Mouse (Mus musculus): Measurements from ENCODE around the gene Coq10a. TPM values are rescaled to one million over a fixed set of nuclear protein-coding genes. Genes with fewer than 3 reads are reported as not detected.

The Coq10a gene
- polyA plus RNA-seq, 1 experiment from 2014 or later, result 12.6 TPM

DNA sequence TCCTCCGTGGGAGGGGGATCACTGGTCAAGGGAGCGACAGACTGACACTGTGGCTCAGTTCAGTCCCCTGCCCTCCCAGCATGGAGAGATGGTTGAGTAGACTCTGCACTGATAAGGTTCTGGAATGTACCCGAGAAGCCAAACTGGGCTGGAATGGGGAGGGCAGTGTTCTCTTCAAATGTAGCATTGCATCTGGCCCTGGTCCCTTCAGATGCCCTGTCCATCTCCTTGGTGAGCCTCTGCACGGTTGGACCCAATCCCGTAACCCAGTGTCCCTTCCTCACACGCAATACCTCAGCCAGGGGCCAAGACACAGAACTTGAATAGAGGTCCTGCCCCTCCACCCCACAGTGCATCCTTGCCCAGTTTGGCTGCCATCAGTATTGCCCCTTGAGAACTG is 23.1 kb upstream of the Coq10a start:
- Histone ChIP-seq H3K4me1 (ENCODE audit: control insufficient read depth, insufficient read depth, low read length) (peaks cover 2% of the 10 kb centered on the region; the same call in 1 of the 2 replicates), H3K9ac (ENCODE audit: low read depth, low read length) (0 out of 2 replicates have a peak overlapping the region, but pooled peaks have one; percentile 10)
- WGBS (ENCODE audit: insufficient replicate concordance), result 55% methylated on average over 6 of the region's 6 CpGs

GRCm38 (mm10) chr10:128390366-128390765 is 21.6 kb upstream of the Coq10a start:
- 91% methylated on average over 12 of the region's 12 CpGs for WGBS (ENCODE audit: insufficient replicate concordance)
- no peak overlapping the region for H3K27ac ChIP-seq (ENCODE audit: low read depth, low read length)
- ATAC-seq (replicated peaks; ENCODE audit: insufficient number of reproducible peaks, low FRiP score, low TSS enrichment), result no peak

More for the DNA sequence above, 23.1 kb upstream of the Coq10a start:
- Histone ChIP-seq H3K36me3 (ENCODE audit: control insufficient read depth, insufficient read depth, low read length) (peaks cover 50% of the 10 kb centered on the region), H3K27ac (ENCODE audit: low read depth, low read length) (no peak overlapping the region), H3K4me2 (no peak overlapping the region), H3K4me3 (ENCODE audit: low read depth, low read length) (no peak overlapping the region), H3K27me3 (ENCODE audit: control insufficient read depth, insufficient read depth, low read length) (no peaks in the 10 kb centered on the region), H3K9me3 (replicated peaks; ENCODE audit: control insufficient read depth, low read length) (no peaks in the 10 kb centered on the region)
- ATAC-seq (replicated peaks; ENCODE audit: insufficient number of reproducible peaks, low FRiP score, low TSS enrichment), result no peak

DNA sequence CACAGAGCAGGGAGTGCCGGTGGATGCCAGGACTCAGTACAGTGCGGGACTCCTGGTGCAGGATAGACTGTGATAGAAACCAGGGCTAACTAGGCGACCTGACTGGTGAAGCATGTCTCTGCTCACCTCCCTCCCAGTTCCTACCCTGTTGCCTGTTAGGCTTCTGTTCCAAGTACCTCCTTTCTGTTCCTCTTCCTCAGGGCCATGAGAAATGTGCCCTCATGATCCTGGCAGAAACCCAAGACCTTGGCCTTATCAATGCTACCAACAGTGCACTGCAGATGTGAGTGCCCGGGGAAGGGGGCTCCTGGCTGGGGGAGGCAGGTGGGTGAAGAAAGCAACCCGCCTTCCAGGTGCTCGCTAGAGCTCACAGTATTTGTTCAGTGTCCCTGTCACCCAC is 20.8 kb upstream of the Coq10a start:
- Histone ChIP-seq H3K4me2 (no peak overlapping the region), H3K27me3 (ENCODE audit: control insufficient read depth, insufficient read depth, low read length) (no peaks in the 10 kb centered on the region), H3K36me3 (ENCODE audit: control insufficient read depth, insufficient read depth, low read length) (peaks cover 66% of the 10 kb centered on the region), H3K4me1 (ENCODE audit: control insufficient read depth, insufficient read depth, low read length) (peaks cover 2% of the 10 kb centered on the region; the same call in 1 of the 2 replicates), H3K27ac (ENCODE audit: low read depth, low read length) (no peak overlapping the region), H3K4me3 (ENCODE audit: low read depth, low read length) (no peak overlapping the region), H3K9ac (ENCODE audit: low read depth, low read length) (no peak overlapping the region), H3K9me3 (replicated peaks; ENCODE audit: control insufficient read depth, low read length) (no peaks in the 10 kb centered on the region)
- ATAC-seq (replicated peaks; ENCODE audit: insufficient number of reproducible peaks, low FRiP score, low TSS enrichment), result no peak
- WGBS (ENCODE audit: insufficient replicate concordance), result 77% methylated on average over 6 of the region's 6 CpGs

More at GRCm38 (mm10) chr10:128390366-128390765, 21.6 kb upstream of the Coq10a start:
- no peak overlapping the region for H3K9ac ChIP-seq (ENCODE audit: low read depth, low read length)
- no peak overlapping the region for H3K4me3 ChIP-seq (ENCODE audit: low read depth, low read length)
- peaks cover 59% of the 10 kb centered on the region for H3K36me3 ChIP-seq (ENCODE audit: control insufficient read depth, insufficient read depth, low read length)
- peaks cover 2% of the 10 kb centered on the region; the same call in 1 of the 2 replicates for H3K4me1 ChIP-seq (ENCODE audit: control insufficient read depth, insufficient read depth, low read length)
- H3K4me2 ChIP-seq, result no peak overlapping the region
- H3K9me3 ChIP-seq (replicated peaks; ENCODE audit: control insufficient read depth, low read length), result no peaks in the 10 kb centered on the region
- H3K27me3 ChIP-seq (ENCODE audit: control insufficient read depth, insufficient read depth, low read length), result no peaks in the 10 kb centered on the region

GRCm38 (mm10) chr10:128388941-128389340 is 20.1 kb upstream of the Coq10a start:
- Histone ChIP-seq H3K27me3 (ENCODE audit: control insufficient read depth, insufficient read depth, low read length) (no peaks in the 10 kb centered on the region), H3K9me3 (replicated peaks; ENCODE audit: control insufficient read depth, low read length) (no peaks in the 10 kb centered on the region), H3K9ac (ENCODE audit: low read depth, low read length) (no peak overlapping the region), H3K4me1 (ENCODE audit: control insufficient read depth, insufficient read depth, low read length) (peaks cover 2% of the 10 kb centered on the region; the same call in 1 of the 2 replicates), H3K36me3 (ENCODE audit: control insufficient read depth, insufficient read depth, low read length) (peaks cover 69% of the 10 kb centered on the region), H3K27ac (ENCODE audit: low read depth, low read length) (no peak overlapping the region), H3K4me3 (ENCODE audit: low read depth, low read length) (no peak overlapping the region), H3K4me2 (no peak overlapping the region)
- ATAC-seq (replicated peaks; ENCODE audit: insufficient number of reproducible peaks, low FRiP score, low TSS enrichment), result no peak
- 88% methylated on average over 14 of the region's 14 CpGs for WGBS (ENCODE audit: insufficient replicate concordance)

GRCm38 (mm10) chr10:128385902-128386301 is 17.1 kb upstream of the Coq10a start:
- 87% methylated on average over 7 of the region's 7 CpGs for WGBS (ENCODE audit: insufficient replicate concordance)
- no peak for ATAC-seq (replicated peaks; ENCODE audit: insufficient number of reproducible peaks, low FRiP score, low TSS enrichment)
- H3K4me3 ChIP-seq (ENCODE audit: low read depth, low read length), result no peak overlapping the region

DNA sequence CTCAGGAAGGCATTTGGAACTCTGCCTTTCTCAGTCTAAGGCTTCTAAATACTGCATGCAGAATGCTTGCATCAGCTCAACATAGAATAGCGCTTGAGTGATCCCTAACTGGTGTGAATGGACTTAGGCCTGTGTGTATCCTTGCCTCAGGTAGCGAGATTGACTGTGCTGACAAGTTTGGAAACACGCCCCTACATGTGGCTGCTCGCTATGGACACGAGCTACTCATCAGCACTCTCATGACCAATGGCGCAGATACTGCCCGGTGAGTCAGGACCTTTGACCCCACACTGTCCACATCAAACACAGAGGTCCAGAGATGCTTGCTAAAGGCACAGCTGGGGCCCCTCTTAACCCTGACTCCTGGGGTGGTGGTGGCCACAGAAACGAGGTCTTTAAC is 13.7 kb upstream of the Coq10a start:
- 90% methylated on average over 8 of the region's 8 CpGs for WGBS (ENCODE audit: insufficient replicate concordance)
- no peaks in the 10 kb centered on the region for H3K9me3 ChIP-seq (replicated peaks; ENCODE audit: control insufficient read depth, low read length)
- H3K4me2 ChIP-seq, result no peak overlapping the region
- no peaks in the 10 kb centered on the region for H3K27me3 ChIP-seq (ENCODE audit: control insufficient read depth, insufficient read depth, low read length)
- no peak overlapping the region for H3K4me3 ChIP-seq (ENCODE audit: low read depth, low read length)
- no peak overlapping the region for H3K9ac ChIP-seq (ENCODE audit: low read depth, low read length)
- H3K36me3 ChIP-seq (ENCODE audit: control insufficient read depth, insufficient read depth, low read length), result peaks cover 57% of the 10 kb centered on the region
- ATAC-seq (replicated peaks; ENCODE audit: insufficient number of reproducible peaks, low FRiP score, low TSS enrichment), result no peak
- no peak overlapping the region for H3K27ac ChIP-seq (ENCODE audit: low read depth, low read length)
- H3K4me1 ChIP-seq (ENCODE audit: control insufficient read depth, insufficient read depth, low read length), result peaks cover 10% of the 10 kb centered on the region

More at GRCm38 (mm10) chr10:128385902-128386301, 17.1 kb upstream of the Coq10a start:
- H3K27ac ChIP-seq (ENCODE audit: low read depth, low read length), result no peak overlapping the region
- H3K4me2 ChIP-seq, result no peak overlapping the region
- no peak overlapping the region for H3K9ac ChIP-seq (ENCODE audit: low read depth, low read length)
- H3K27me3 ChIP-seq (ENCODE audit: control insufficient read depth, insufficient read depth, low read length), result no peaks in the 10 kb centered on the region
- H3K9me3 ChIP-seq (replicated peaks; ENCODE audit: control insufficient read depth, low read length), result no peaks in the 10 kb centered on the region
- H3K36me3 ChIP-seq (ENCODE audit: control insufficient read depth, insufficient read depth, low read length), result peaks cover 76% of the 10 kb centered on the region
- H3K4me1 ChIP-seq (ENCODE audit: control insufficient read depth, insufficient read depth, low read length), result peaks cover 2% of the 10 kb centered on the region; the same call in 1 of the 2 replicates

GRCm38 (mm10) chr10:128380565-128380964 is 11.8 kb upstream of the Coq10a start:
- H3K4me3 ChIP-seq (ENCODE audit: low read depth, low read length), result no peak overlapping the region
- no peak overlapping the region for H3K9ac ChIP-seq (ENCODE audit: low read depth, low read length)
- no peak for ATAC-seq (replicated peaks; ENCODE audit: insufficient number of reproducible peaks, low FRiP score, low TSS enrichment)
- no peak overlapping the region for H3K27ac ChIP-seq (ENCODE audit: low read depth, low read length)
- H3K36me3 ChIP-seq (ENCODE audit: control insufficient read depth, insufficient read depth, low read length), result peaks cover 42% of the 10 kb centered on the region
- no peak overlapping the region for H3K4me2 ChIP-seq
- 84% methylated on average over 5 of the region's 5 CpGs for WGBS (ENCODE audit: insufficient replicate concordance)
- no peaks in the 10 kb centered on the region for H3K27me3 ChIP-seq (ENCODE audit: control insufficient read depth, insufficient read depth, low read length)
- peaks cover 14% of the 10 kb centered on the region for H3K4me1 ChIP-seq (ENCODE audit: control insufficient read depth, insufficient read depth, low read length)
- H3K9me3 ChIP-seq (replicated peaks; ENCODE audit: control insufficient read depth, low read length), result no peaks in the 10 kb centered on the region

- H3K36me3 ChIP-seq (ENCODE audit: control insufficient read depth, insufficient read depth, low read length), result peaks cover 33% of the 10 kb centered on the region
- H3K4me1 ChIP-seq (ENCODE audit: control insufficient read depth, insufficient read depth, low read length), result peaks cover 14% of the 10 kb centered on the region
- H3K27me3 ChIP-seq (ENCODE audit: control insufficient read depth, insufficient read depth, low read length), result no peaks in the 10 kb centered on the region
- H3K9ac ChIP-seq (ENCODE audit: low read depth, low read length), result no peak overlapping the region
- H3K4me2 ChIP-seq, result no peak overlapping the region
- no peak for ATAC-seq (replicated peaks; ENCODE audit: insufficient number of reproducible peaks, low FRiP score, low TSS enrichment)
- 91% methylated on average over 7 of the region's 7 CpGs for WGBS (ENCODE audit: insufficient replicate concordance)
- no peak overlapping the region for H3K4me3 ChIP-seq (ENCODE audit: low read depth, low read length)
- H3K27ac ChIP-seq (ENCODE audit: low read depth, low read length), result no peak overlapping the region
- H3K9me3 ChIP-seq (replicated peaks; ENCODE audit: control insufficient read depth, low read length), result no peaks in the 10 kb centered on the region
Observed at GRCm38 (mm10) chr10:128379260-128379659, 10.5 kb upstream of the Coq10a start.

DNA sequence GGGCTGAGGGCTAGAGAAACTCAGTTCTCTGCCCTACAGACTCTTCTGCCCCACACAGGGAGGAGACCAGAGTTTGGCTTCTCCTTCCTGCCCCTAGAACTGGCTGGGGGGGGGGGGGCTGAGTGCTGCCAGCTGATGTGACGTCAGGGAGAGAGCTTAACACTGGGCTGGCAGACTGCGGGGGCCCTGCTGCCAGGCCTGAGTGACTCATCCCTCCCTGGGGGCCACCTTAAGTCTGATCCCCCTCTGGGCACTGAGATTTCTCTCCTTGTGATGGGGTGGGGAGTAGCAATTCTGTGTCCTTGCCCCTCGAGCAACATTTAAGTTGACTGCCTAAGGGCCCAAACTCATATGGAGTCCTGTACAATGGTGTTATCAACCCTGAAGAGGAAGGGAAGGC is 9.7 kb upstream of the Coq10a start:
- Histone ChIP-seq H3K27ac (ENCODE audit: low read depth, low read length) (no peak overlapping the region), H3K9me3 (replicated peaks; ENCODE audit: control insufficient read depth, low read length) (no peaks in the 10 kb centered on the region), H3K4me2 (peak overlapping the region; percentile 90), H3K9ac (ENCODE audit: low read depth, low read length) (peak overlapping the region; percentile 99; the same call in 1 of the 2 replicates), H3K4me1 (ENCODE audit: control insufficient read depth, insufficient read depth, low read length) (peaks cover 14% of the 10 kb centered on the region), H3K4me3 (ENCODE audit: low read depth, low read length) (peak overlapping the region; percentile 96; the same call in 1 of the 2 replicates), H3K27me3 (ENCODE audit: control insufficient read depth, insufficient read depth, low read length) (no peaks in the 10 kb centered on the region), H3K36me3 (ENCODE audit: control insufficient read depth, insufficient read depth, low read length) (peaks cover 27% of the 10 kb centered on the region)
- 71% methylated on average over 3 of the region's 3 CpGs for WGBS (ENCODE audit: insufficient replicate concordance)
- ATAC-seq (replicated peaks; ENCODE audit: insufficient number of reproducible peaks, low FRiP score, low TSS enrichment), result no peak

Measured in heart, embryonic 11.5 days (tissue).